Mouse (Mus musculus) embryonic fibroblast, embryonic 13.5 days (primary cell): Measurements from ENCODE around the gene Atp2c2.

Experiments
- CTCF ChIP-seq: IDR thresholded peaks from 2 replicates; pipeline ENCODE4 v1.5.1; 2011; ENCODE audit warnings: mild to moderate bottlenecking, control low read depth, low read length, moderate library complexity, borderline replicate concordance; ENCODE audit not compliant: insufficient read depth
- POLR2A ChIP-seq: IDR thresholded peaks from 2 replicates; pipeline ENCODE4 v1.6.1; 2011; ENCODE audit warnings: low read depth, mild to moderate bottlenecking, control low read depth, low read length, moderate library complexity

- no peak for TF ChIP-seq CTCF
- no peak for TF ChIP-seq POLR2A
These were observed 42.9 kb upstream of the Atp2c2 start for GRCm38 (mm10) chr8:119656709-119657464.
